Mouse (Mus musculus) activated CD4-positive, CD25-positive, alpha-beta regulatory T cell, adult 9 weeks (primary cell): ENCODE measurements around the gene Klra5. TPM values are rescaled to one million over a fixed set of nuclear protein-coding genes. Genes with fewer than 3 reads are reported as not detected.

Source experiments
- polyA plus RNA-seq: library from polyadenylated mRNA; unstranded; fragments of 100-300 nt; shearing (Covaris generic); gene quantifications from one replicate; pipeline ENCODE4 v1.2.1, GENCODE M21; 2017

Klra5 gene
- polyA plus RNA-seq: not detected

GRCm38 (mm10) chr6:129917476-129917946 lies at the start of gene Klra5:
Gene Klra5, minus strand, starts transcription at chr6:129917650.

GRCm38 (mm10) chr6:129876549-129876948 lies 40.9 kb downstream of the Klra5 start, which contains the start of gene Klra17:
Gene Klra17, minus strand, starts transcription at chr6:129876672.

GRCm38 (mm10) chr6:129862349-129862748 lies 55.1 kb downstream of the Klra5 start, which contains the start of gene Gm17631:
Gene Gm17631, plus strand, starts transcription at chr6:129862649.

Other genes with a start within 250 kb of the Klra5 start
- 1.8 TPM for gene Klrc1, start 238.7 kb downstream of the Klra5 start, polyA plus RNA-seq
- not detected for gene Klri1, start 200.5 kb downstream of the Klra5 start, polyA plus RNA-seq
- not detected for gene Klri2, start 177.2 kb downstream of the Klra5 start, polyA plus RNA-seq
- not detected for gene Gm156, start 133.4 kb downstream of the Klra5 start, polyA plus RNA-seq
- gene Gm17631, start 55.0 kb downstream of the Klra5 start, polyA plus RNA-seq: not detected
- not detected for gene Klra17, start 41.0 kb downstream of the Klra5 start, polyA plus RNA-seq
- not detected for gene Klra6, start 109.3 kb upstream of the Klra5 start, polyA plus RNA-seq
- gene Klra4, start 149.6 kb upstream of the Klra5 start, polyA plus RNA-seq: not detected
- not detected for gene Klra8, start 212.2 kb upstream of the Klra5 start, polyA plus RNA-seq